Mouse (Mus musculus) left cerebral cortex, postnatal 10 days (tissue): ENCODE measurements around the gene Sh3pxd2a. TPM values are rescaled to one million over a fixed set of nuclear protein-coding genes. Genes with fewer than 3 reads are reported as not detected.
A peak's percentile ranks its signal among the peaks of the same experiment; 100 is the strongest.

ENCODE experiments used
- DNase-seq, 2 experiments: peaks; one replicate each; pipeline ENCODE4 v3.0.0; 2021 to 2022; ENCODE audit warnings: low spot score in 2 of 2, mixed read lengths in 1 of 2; ENCODE audit errors: extremely low spot score in 1 of 2
- intact Hi-C: fragments of 180-260 bp; cut with DNase I; formaldehyde crosslinking; loops from one replicate; pipeline ENCODE4 v1.15.1; 2025
- total RNA-seq, 2 experiments: library from RNA; stranded (reverse); gene quantifications; 2 replicates each; pipeline ENCODE4 v1.2.3; 2021

The Sh3pxd2a gene
- total RNA-seq, 2 experiments from 2014 or later = 22.8 to 23.4 TPM

DNA sequence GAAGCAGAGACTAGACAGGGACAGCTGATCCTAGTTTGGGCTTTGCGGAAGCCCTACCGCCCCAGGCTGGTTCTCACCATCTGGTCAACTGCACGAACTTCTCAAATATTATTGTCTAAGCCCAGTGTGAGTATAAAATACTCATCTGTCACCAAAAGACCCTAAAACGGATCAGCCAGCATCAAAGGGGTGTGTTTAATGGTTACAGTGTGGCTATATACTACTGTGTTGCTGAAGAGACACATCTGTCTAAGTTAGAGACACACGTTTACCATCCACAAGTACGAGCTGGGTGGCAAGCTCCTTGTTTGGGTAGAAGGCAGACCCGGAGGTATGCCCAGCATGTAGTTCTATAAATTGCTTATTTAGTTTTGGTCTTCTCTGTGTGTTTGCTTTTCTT, 40.6 kb downstream of the Sh3pxd2a start:
- intact Hi-C loops = no loop called here
- DNase-seq = no peak

- DNase-seq = peak in 1 of 2 experiments; percentile 50
- intact Hi-C loops = no loop called here
These were observed 42.9 kb downstream of the Sh3pxd2a start for GRCm38 (mm10) chr19:47421128-47421898.

DNA sequence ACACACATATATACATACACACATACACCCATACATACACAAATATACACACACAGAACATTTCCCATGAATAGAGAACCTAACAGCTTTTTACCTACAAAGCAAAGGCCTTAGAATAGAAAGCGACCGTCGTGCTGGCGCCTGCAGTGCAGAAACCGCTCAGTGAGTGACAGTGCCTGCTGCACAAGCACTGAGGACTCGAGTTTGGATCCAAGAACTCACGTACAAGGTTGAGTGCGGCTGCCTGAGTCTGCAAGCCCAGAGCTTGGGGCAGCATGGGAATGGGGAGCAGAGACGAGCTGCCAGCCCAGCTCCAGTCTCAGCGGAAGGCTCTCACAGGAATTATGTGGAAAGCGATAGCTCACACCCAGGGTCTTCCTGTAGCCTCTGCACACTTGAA, 43.7 kb downstream of the Sh3pxd2a start:
- intact Hi-C loops = no loop called here
- no peak for DNase-seq

GRCm38 (mm10) chr19:47419208-47419607, 45.0 kb downstream of the Sh3pxd2a start:
- intact Hi-C loops = no loop called here
- DNase-seq = no peak

GRCm38 (mm10) chr19:47416161-47416560, 48.0 kb downstream of the Sh3pxd2a start:
- no peak for DNase-seq
- intact Hi-C loops = no loop called here

GRCm38 (mm10) chr19:47414142-47414905, 49.9 kb downstream of the Sh3pxd2a start:
- intact Hi-C loops = no loop called here
- DNase-seq = peak in 1 of 2 experiments; percentile 45

DNA sequence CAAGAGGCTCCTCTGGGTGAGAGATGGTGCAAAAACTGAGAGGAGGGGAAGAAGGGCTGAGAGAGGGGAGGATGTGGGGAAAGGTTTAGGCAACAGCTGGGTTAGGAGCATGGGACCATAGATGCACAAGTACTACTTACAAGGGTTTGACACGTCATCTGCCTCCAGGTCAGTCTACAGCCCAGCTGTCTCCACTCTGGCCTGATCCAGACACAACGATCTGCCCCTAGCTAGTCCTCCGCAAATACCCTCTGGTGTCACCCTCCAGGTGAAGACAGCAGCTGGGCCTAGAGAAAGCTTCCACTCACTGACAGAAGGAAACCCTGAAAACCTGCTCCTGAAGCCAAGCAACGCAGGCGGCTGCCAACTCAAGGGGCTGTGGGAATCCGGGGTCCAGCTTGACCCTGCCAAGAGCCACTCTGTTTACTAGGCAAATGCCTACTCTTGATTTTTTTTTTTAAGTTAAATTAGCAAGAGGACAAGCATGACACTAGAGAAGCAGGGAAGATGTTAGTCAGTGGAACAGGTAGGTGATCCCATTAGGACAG, 50.7 kb downstream of the Sh3pxd2a start:
- intact Hi-C loops = no loop called here

GRCm38 (mm10) chr19:47412566-47413248, 51.5 kb downstream of the Sh3pxd2a start:
- intact Hi-C loops = no loop called here
- no peak for DNase-seq

More for the DNA sequence above, 50.7 kb downstream of the Sh3pxd2a start:
- DNase-seq = no peak

- intact Hi-C loops = no loop called here
- DNase-seq = no peak
These were observed 53.9 kb downstream of the Sh3pxd2a start for GRCm38 (mm10) chr19:47410301-47410700.

- intact Hi-C loops = no loop called here
These were observed 55.1 kb downstream of the Sh3pxd2a start for GRCm38 (mm10) chr19:47409142-47409541.

GRCm38 (mm10) chr19:47408656-47409055, 55.5 kb downstream of the Sh3pxd2a start:
- intact Hi-C loops = no loop called here
- peak in 1 of 2 experiments; percentile 45 for DNase-seq

More at GRCm38 (mm10) chr19:47409142-47409541, 55.1 kb downstream of the Sh3pxd2a start:
- DNase-seq = no peak

DNA sequence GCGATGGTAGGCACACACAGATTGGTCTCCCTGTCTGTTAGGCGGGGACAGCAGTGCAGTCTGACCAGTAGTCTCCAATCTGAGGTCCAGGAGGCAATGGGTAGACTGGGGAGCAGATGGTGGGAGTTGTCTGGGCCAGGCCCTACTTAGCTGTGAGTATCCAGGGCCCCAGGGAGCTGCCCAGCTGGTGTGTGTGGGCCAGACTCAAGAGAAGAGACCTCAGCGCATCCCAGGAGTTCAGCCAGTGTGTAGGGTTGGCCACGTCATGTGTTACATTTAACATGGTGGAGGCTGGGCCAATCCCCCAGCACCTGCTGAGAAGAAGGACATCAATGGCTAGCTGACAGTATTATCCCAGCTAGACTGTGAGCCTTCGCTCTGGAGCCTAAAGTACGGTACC, 56.9 kb downstream of the Sh3pxd2a start:
- intact Hi-C loops = no loop called here
- no peak for DNase-seq

DNA sequence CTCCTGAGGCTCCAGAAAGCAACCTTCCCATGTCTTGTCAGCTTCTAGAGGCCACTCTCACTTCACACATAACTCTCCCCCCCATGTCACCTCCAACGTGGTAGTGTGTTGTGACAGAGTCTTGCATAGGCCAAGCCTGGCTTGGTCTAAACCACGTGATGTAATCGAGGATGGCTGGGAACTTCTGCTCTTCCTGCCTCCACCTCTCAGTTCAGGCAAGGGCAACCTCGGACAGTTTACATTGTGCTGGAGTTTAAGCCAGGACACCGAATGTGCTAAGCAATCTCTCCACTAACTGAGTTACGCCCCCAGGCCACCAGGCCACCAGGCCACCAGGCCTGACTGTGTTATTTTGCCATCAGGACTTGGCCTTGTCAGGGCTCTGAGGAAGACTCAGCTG, 57.7 kb downstream of the Sh3pxd2a start:
- no peak for DNase-seq

DNA sequence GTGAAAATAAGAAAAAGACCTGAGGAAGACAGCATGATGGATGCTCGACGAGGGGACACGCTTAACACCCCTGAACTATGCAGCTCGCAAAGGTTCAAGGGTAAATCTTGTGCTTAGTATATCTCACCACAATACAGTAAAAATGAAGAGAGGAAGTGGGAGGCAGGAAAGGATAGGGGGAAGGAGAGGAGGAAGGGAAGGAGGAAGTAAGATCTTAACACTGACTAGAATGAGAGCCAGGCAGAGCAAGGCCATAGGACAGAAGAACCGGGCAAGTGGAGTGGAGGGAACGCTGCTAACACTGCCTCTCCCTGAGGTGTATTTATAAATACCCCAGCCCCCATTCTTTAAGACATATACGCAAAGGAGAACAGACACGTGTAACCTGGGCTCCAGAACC, 58.7 kb downstream of the Sh3pxd2a start:
- no peak for DNase-seq
- intact Hi-C loops = no loop called here

More for the DNA sequence above, 57.7 kb downstream of the Sh3pxd2a start:
- intact Hi-C loops = no loop called here

DNA sequence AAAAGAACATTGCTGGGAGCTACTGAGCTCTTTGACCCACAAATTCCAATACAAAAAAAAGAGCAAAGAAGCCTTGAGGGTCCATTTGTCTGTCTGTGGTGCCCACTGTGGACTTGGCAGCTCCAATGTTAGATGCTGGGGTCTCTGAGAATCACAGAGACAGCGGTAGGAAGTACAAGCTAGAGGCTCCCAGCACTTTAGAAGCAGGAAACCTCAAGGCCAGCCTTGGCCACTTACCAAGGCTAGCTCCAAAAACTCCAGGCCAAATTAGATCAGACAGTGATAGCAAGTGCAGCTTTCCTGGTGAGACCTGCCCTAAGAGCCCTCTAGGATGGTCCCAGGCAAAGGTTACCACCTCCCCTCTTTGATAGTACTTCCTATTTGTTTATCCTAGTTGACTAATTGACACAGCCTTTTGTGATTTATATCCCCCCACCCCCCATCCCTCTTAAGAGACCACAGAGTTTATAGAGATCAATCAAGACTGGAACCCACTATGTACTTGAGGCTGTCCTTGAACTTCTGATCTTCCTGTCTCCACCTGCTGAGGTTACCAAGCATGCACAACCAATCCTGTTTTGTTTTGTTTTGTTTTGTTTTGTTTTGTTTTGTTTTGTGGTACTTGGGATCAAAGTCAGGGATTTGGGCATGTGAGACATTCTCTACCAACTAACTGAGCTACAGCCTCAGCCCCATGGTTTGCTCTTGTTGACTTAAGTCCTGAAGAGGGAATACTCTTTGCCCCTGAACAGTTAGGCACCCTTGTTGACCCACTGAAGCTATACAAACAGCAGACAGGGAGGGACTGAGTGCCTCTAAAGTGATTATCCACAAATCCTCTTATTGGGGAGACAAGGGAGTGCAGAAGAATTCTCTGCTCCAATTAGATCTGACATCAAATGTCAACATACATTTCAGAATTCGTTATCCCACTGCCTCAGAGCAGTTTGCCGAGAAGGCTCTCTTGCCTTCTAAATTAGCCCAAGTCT, 60.5 kb downstream of the Sh3pxd2a start:
- intact Hi-C loops = no loop called here
- no peak for DNase-seq

- intact Hi-C loops = no loop called here
These were observed 61.2 kb downstream of the Sh3pxd2a start for GRCm38 (mm10) chr19:47402976-47403375.

DNA sequence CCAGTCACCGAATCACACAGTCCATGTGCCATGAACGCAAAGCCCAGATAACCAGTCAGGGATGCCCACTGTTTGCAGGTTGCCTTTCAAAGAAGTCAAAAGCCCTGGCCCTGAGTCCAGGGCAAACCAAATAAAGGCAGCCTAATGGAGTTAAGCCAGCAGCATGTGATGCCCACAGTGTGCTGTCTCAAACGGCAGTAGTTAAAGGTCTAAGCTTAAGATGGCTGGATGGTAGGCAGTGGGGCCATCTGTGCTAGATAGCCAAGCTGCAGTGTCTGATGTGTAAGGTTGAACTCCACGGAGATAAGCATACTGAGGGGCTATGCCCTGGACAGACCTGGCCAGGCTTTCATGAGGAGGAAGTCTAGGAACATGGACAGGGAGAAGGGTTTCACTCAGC, 61.7 kb downstream of the Sh3pxd2a start:
- DNase-seq = no peak
- intact Hi-C loops = no loop called here

More at GRCm38 (mm10) chr19:47402976-47403375, 61.2 kb downstream of the Sh3pxd2a start:
- DNase-seq = peak in 1 of 2 experiments; percentile 60

- intact Hi-C loops = no loop called here
- DNase-seq = no peak
These were observed 64.5 kb downstream of the Sh3pxd2a start for GRCm38 (mm10) chr19:47399709-47400108.
